Mouse (Mus musculus) cerebellum, adult 9-11 months (tissue): ENCODE measurements at regions not wholly inside any gene's neighbourhood (a gene's known extent, or its start where the extent isn't known, plus 50 kb on each side); places are given as distances from the start of the nearest gene placed in this dataset.

ENCODE experiments used
- DNase-seq: peaks from one replicate; pipeline ENCODE4 v3.0.0; 2022

DNA sequence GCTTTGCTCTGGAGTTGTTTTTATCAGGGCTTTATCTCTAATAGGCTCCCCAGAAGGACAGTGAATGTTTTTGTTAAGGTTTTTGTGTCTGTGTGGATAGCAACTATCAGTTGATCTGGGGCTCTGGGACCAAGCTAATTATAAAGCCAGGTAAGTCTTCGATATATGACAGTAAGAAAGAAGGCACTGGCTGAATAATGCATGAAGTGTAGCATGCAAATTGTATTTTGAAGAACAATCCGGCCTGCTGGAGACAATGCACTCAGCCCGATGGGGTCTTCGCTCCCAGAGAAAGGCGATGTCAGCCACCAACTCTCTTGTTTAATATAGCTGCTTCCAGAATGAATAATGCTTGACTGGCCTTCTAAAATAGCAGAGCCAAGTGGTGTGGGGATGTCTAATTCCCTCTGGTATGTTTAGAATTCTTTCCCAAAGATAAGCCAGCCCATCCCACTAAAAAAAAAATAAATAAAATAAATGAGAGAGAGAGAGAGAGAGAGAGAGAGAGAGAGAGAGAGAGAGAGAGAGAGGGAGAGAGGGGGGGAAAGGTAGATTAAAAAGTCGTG is 68.6 kb downstream of the Dad1 start:
- DNase-seq = no peak

DNA sequence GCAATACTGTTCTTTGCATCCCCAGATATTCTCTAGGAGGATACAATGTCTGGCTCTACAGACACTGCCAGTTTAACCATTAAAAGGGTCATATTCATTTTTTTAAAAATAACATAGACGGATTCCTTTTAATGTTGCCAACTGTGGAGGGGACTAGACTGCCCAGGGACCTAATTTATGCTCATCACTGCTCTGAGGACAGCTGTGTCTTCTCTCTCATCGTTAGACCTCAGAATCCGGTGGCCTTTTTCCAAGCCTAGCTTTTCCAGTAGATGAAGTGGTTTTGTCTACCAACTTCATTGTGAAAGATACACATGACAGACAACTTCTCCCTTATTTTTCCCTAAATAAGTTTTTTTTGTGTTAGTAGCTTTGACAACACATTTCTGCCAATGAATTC is 70.0 kb downstream of the Dad1 start:
- DNase-seq = no peak

DNA sequence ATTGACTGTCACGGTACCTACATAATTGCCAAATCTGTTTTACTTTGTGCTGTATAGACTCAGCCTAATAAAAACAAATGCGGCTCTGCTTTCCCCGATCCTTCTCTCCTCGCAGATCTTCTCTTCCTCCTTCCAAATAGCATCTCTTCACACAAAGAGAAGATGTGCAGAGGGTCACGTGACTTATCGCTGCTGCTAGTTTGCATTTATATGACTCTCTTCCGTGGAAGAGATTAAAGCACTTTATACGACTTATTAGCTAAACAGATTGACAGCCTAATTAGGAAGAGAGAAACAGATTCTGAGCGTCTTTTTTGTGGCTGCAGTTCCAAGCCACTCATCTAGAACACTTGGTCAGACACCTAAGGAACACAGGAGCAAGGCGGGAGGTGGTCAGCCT is 71.1 kb downstream of the Dad1 start:
- no peak for DNase-seq

DNA sequence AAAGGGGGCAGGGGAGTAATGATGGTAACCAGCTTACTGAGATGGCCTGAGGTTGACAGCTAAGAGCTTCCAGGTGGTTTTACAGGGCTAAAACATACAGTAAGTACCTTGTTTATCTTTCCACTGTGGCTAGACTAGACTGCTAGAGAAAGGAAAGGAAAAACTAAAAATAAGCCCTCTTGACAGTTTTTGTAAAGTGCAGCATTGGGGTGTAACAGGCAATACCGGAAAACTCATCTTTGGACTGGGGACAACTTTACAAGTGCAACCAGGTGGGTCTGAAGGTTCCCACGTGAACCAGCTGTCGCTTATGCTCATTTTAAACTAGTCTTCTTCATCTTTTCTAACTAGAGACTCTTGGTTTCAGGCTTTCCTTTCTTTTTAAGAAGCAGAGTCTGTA is 72.6 kb downstream of the Dad1 start:
- no peak for DNase-seq

DNA sequence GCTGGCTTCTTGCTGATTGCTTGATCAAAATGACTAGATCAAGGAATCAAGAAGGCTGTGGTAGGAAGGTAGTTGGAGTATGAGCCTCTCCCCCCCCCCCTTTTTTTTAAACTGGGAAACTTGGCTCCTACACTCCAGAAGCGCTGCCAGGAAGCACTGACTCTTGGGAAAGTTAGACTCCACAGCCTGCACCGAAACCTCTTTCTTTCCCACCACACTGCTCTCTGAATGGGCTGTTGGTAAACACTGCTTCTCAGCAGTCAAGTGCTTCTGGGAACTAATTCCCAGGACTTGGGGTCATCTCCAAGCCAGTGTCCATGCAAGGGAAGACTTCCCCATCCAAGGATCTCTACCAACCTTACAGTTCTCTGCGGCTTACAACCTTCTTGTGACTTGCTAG is 73.2 kb downstream of the Dad1 start:
- no peak for DNase-seq

DNA sequence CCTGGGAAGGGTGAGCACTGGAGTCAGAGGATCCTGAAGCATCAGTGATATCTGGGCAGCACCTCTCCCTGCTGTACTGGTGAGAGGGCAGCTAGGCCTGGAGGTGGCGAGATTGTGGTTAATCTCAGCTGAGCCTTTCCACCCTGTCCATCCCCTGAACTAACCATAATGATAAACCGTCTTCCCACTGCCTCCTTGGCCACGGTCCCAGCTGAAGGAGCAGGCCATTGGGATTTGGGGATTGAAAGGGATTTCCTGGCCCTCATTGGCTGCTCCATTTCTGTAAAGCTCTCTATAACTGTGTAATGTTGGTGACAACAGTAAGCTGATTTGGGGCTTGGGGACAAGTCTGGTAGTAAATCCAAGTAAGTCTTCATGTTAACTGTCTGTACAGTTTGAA is 73.6 kb downstream of the Dad1 start:
- no peak for DNase-seq

DNA sequence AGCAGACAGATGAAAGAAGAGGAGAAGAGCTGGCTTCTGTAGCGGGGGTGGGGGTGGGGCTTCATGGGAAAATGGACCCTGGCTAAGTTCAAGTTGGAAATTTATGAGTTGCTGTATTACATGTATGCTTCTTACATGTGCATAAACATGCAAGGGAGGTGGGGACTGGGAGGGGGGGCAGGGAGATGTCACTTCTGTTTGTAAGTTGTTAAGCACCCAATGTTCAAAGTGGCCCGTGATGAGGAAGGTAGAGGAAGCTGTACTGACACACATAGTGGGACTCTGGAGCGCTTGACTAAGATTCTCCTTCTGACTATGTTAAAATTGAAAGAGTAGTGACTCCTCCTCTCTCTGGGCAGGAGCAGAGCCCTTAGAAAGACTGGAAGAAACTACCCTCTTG is 75.0 kb downstream of the Dad1 start:
- DNase-seq = no peak

DNA sequence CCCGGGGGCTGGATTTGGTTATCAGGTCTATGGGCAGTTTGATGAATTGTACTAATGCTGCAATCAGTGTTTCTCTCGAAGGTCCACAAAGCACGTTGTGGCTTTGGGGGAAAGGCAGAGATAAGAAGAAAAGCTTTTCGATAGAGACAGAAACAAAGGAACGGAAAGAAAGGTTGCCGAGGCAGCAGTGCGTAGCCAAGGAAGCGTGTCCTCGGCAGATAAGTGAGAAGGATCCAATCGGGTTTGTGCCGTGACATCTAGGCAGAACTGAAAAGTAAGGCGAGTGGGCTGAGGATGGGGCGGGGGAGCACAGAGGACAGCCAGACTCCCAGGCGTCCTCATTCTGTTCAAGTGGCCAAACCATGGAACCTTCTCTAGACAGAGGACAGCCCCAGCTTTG is 77.4 kb downstream of the Dad1 start:
- DNase-seq = no peak

DNA sequence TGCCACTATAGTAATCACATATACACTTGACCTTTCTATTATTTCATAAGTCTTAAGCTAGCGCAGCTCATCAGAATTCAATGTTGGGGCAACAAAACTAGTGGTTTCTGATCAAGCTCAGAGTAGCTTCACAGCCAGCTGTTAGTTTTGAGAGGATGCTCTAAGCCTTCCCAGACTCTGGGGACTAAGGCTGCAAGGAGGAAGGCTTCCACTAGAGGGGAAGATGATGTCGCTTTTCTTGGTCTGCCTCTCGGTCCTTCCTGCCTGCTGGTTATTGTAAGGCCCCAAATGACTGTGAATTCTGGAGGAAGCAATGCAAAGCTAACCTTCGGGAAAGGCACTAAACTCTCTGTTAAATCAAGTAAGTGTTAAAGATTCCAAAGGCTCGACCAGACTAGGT is 78.4 kb downstream of the Dad1 start:
- no peak for DNase-seq

DNA sequence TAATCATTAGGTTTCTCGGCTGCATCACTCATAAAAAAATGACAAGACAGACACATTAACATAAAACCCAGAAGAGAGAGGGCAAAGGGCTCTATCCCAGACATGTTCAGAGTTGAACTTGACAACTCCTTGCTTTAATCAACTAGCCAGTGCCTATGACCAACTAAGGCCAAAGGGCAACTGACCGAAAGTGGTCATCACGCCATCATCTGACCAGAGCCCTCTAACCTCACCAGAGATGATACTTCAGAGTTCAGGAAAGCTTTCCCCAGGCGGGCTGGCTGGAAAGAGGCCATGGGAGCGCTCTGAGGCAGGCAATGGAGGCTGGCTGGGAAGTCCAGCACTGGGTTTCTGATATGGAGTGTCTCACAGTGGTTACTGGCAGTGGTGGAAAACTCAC is 80.6 kb downstream of the Dad1 start:
- no peak for DNase-seq

DNA sequence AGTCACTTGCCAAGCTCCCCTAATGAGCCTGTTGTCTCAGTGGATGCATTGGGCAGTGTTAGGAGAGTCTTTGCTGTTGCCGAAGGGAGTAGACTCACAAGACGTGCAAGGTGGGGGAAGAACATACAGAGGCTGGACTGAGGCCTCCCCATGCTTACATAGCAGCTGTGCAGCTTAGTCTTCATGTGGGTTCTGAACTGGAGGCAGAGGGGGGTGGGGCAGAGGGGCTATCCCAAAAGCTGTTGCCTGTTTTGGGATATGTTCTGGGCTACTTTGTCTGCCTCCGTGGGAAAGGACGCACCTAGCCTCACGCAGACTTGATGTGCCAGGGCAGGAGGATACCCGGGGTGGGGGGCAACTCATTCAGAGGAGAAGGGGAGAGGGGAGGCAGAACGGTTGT is 84.7 kb downstream of the Dad1 start:
- no peak for DNase-seq

DNA sequence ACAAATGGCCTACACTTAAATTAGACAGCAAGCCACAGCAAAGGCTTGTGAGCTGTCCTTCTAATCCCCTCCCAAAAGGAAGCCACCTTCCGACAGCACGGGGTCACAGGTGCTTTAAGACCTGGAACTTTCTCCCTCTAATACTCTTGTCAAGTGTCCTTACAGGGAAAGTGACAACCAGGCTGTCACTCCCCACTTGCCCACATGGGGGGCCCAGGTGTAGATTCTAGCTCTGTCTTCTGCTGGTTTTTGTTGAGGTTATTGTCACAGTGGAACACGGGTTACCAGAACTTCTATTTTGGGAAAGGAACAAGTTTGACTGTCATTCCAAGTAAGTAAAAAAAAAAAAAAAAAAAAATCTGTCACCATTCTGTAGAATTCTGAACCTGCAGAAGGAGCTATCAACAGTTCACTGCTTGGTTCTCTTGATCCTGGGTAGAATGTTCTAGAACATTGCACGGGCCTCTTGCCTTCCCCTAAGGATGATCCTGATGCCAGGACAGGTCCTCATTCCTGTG is 85.4 kb downstream of the Dad1 start:
- DNase-seq = no peak

DNA sequence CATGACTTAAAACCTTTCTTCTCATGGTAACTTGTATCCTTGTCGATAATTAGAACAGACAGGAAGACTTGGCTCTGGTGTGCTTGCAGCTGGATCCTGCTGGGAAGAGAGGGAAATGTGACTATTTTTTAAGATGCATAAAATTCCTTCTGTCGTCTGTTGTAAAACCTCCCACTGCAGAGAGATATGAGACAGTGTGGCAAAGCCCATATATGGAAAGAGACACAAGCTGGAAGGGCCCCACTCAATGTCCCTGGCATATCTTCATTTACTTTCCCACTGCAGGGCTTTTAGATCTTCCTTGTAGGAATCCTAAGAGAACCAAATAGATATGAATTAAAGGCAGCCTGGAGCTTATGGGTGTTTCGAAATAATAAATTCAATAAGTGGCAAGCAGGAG is 87.8 kb downstream of the Dad1 start:
- no peak for DNase-seq

DNA sequence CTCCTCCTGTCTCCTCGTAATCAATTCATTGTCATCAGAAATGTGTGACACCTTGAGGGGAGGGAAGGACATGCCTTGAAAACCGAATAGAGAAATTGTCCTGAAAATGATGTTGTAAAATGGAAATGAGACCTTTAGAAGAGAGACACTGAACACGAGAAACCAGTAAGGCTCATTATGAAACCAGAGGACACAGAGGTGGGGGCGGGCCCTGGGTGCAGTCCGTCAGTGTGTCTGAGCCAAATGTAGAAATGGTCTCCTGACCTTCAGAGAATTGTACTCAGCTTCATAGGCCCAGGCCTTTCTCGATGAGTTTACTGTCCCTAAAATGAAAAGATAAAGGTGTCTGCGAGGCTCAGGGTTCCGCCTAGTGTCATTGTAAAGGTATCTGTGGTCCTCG is 89.0 kb downstream of the Dad1 start:
- DNase-seq = no peak

DNA sequence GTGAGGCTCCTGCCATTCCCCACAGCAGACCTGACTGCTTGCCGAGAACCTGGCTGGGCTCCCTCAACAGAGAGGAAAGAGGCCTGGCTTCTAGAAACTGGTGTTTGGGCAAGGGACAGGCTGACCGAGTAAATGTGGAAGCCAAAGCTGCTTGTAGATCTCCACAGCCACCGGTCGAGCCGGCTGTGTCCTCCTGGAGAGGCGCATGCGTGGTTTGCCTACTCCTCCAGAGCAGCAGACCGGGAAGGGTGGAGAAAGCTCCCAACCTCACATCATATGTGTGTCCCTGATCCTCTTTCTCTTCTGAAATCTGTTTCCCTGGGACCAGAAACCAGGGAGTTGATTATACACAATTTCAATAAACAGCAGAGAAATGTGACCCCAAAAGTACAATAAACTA is 92.0 kb downstream of the Dad1 start:
- DNase-seq = no peak

DNA sequence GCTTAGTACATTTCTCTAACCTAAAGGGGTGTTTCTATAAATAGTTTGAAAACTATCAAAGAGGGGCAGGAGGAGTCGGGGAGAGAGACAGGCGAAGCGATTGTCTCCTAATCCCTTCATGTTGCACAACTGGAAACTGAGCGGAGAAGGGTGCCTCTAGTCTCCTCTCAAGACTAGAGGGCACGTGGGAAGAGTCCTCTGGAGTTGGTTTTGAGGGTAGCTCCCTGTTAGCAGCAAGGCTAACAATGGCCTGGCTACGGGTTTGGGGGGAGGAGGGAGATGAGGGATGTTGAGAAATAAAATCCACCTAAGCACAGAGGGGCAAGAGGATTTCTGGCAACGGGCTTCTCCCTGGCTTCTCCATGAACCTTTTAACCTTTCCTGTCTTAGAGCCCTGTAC is 92.7 kb downstream of the Dad1 start:
- DNase-seq = no peak

DNA sequence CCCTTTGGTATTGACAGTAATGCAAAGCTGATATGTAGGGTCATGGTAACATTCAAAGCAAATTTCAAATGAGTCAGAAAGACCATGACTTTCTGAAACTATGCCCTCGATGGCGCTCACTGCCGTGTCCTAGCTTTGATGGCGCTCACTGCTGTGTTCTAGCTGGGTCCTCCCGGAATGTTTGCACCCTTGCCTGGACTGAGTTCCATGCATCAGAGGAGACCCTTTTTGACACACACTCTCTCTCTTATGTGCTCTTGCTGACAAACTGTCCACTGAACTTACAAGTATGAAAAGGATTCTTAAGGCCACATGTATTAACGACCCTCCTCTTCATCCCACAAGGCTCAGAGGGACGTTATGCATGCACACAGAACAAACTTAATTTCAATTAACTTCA is 94.1 kb downstream of the Dad1 start:
- no peak for DNase-seq

DNA sequence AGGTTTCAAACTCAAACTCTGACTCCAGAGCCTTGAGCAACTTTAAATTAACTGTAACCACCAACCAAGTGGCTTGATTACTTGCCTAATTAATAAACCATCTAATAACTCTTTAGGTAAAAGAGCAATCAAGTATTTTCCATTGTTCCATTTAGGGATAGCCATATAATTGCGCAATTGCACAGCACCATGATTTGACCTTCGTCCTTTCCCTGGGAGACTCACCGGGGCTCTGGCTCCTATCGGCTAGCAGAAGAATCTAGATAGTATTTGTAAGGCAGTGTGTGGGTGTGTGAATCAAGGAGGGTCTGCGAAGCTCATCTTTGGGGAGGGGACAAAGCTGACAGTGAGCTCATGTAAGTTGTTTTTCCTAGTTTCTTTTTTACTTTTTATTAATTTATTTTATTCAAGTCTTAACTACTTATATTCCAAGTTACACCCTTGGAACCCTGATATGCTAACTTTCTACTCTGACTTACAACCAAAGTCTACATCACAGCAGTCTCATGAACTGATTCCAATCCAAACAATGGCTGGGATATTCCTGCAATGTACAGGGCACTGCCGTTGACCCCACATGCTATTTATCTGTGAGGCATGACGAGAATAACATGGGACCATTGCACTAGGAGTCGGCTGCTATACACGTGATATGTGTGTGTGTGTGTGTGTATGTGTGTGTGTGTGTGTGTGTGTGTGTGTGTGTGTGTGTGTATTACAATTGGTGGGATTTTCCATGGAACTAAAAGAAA is 95.5 kb downstream of the Dad1 start:
- no peak for DNase-seq

DNA sequence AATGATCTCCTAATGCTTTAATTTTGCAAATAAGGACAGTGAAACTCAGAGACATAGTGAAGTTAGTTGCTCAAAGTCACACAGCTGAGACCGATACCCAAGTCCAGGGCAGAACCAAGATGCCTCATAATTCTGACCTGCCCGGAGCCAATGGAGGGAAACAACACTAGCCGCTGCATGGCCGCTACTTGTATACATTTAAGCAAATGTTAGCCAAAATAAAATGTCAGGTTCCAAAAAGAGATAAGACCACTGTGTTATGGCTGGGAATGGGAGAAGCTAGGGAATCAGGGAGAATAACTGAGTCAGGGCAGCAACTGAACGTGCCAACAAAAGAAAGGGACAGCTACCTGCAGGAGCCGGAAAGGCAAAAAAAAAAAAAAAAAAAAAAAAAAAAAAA is 97.4 kb downstream of the Dad1 start:
- DNase-seq = no peak

DNA sequence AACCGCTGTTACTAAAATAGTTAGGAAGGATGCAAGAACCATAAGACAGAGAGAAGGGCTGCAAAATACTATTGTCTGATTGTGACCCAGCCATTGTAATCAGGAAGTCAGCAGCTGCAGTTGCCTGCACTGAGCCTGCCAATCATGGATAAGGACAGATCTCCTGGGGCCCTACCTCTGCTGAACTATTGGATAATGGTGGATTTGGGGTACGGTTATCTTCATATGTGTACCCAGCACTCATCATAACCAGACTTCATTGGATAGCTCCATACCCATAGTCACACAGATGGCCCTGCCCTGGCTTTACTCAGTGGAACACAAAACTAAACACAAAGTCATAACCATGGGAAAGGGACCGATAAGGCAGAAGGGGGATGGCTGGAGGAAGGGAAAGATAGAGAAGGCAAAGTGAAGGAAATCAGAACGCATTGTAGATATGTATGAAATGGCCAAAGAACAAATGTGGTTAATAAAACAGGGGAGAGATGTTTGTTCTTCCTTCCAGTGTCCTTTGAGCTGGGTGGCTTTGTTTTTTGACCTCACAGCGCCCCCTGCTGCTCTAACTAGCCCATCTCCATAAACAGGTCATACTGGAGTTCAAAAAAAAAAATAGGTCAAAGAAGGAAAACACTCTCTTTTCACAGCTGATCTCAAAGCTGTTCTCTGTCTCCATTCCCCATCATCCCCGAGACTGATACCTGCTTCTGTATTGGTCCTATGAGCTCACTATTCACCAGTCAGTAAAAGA is 101.2 kb downstream of the Dad1 start:
- DNase-seq = peak; percentile 27

DNA sequence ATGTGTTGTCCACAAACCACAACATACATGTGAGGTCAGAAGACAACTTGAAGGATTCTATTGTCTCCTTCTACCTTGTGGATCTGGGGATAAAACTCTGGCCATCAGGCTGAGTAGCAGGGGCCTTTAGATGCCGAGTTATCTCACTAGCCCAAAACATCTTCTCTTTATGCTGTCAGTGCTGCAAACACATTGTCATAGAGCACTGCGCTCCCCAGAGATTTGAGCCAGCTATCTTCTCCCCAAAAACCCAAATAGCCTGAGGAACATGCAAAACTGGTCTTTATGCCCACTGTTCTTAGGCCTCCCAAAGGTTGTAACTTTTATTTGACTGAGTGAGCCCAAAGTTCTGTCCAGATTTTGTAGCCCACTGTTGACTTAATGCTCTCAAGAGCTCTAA is 102.0 kb downstream of the Dad1 start:
- no peak for DNase-seq

DNA sequence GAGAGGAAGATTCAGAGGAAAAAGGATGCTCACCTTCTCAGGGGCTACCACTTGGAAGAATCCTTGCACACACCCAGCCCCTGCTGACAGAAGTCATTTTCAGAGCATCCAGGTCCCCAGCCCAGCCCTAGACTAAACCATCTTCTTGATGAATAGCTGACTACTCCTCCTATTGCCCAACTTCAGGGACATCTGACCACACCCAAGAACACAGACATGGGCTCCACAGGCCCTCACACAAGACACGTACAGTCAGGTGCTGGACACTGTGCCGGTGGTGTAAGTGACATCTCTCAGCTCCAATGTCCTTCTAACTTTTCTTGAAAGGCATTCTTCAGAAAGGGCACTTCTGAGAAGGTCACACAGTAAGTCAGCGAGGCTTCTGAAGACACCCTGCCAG is 102.6 kb downstream of the Dad1 start:
- DNase-seq = no peak

DNA sequence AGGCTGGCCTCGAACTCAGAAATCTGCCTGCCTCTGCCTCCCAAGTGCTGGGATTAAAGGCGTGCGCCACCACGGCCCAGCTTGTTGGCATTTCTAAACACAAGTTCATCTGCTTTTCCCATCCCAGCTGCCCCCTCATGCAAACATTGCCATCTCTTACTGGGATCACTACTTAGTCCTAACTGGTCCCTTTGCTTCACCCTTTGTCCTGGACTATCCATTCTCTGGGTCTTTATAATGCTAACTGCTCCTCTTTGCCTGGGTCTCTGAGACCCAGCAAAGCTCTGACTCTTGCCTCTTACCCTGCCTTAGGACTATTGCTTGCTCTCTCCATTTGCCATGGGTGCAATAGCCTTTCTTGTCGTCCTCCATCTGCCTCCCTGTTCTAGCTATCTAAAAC is 103.7 kb downstream of the Dad1 start:
- no peak for DNase-seq

DNA sequence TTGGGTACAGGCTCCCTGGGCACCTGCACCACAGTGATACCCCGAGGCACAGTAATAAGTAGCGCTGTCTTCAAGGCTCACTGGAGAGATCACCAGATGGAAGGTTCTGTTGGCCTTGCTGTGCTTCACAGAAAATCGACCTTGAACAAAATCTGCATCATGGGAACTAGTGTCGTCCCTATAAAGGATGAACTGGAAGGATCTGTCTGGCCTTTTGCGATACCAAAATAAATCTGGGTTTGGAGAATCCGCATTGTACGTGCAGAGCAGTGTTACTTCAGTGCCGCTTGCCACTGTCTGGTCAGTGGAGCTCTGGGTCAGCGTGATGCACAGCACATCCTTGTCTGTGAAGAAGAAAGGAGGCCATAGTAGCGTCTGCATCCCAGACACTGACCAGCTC is 105.3 kb downstream of the Dad1 start:
- DNase-seq = no peak
